Mouse (Mus musculus) heart, adult 11 months (tissue): ENCODE results near the gene Gpam.
"Not testable (repeated sequence)": the region's sequence is repeated elsewhere in the genome, so short reads cannot be mapped to it uniquely, and the experiment has no call there.

Source experiments
- DNase-seq: peaks from one replicate; pipeline ENCODE4 v3.0.0; 2022

The Gpam gene

DNA sequence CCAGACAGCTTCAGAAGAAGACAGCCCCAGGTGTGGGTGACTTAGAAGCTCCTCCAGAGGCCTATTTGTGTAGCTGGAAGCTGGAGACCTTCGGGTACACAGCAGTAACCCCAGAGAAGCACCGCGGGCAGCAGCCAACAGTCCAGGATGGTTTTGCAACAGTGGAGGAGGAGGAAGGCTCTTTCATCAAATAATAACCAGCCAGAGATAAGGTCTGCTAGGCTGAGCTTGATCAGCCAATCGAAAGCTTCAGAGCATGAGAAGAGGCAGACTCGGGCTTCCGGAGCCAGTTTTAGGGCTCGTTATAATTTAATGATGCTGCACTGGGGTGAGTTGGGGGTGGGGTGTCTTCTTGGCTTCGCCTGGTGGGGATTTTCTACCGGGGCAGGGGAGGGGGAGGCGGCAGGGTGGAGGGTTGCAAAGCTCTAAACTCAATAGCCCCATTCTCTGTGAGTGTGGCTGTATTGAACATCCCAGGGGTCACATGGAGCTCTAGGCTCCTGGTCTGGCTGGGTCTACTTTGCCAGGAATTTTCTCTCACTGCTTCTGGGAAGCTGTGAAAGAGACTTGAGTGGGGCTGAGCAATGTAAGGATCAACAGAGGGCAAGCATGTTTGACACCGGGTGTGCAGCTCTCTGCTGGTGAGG, at the start of gene Gpam:
Gpam (minus strand) TSS at position 167 of the 647 bp plus-strand sequence.
- DNase-seq, result peak; percentile 93

DNA sequence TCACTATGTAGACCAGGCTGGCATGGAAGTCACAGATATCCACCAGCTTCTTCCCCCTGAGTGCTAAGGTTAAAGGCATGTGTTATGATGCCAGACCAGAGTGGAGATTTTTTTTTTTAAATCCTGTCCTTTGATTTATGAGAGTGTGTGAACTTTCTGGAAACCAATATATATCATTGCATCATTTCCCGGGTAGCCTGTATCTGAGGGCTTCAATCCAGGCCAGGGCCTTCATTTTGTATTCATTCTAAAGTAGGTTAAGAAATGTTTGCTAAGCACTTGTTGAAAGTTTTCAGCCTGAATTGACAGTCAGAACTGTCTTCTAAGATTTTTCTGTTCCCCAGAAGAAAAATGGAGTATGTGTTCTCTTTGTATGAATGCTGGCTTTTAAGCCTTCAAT, 44.5 kb upstream of the Gpam start:
- DNase-seq, result no peak

DNA sequence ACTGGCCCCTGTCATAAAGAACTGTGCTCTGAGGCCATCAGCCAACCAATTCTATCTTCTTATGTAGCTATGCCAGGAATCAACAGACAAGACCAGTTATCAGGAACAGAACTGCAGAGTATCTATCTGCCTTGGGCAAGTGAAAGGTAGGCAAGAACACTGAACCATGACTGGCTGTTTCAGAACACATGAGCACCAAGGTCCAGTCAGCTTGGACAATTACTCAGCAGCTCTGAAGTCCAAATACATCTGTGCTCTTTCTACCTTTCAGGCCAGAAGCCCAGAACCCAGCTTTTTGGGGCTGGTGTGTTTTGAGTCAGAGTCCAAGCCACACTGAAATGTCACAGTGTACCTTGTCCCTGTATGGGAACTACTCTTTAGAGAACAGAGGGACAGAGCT, 43.4 kb upstream of the Gpam start:
- peak; percentile 63 for DNase-seq

DNA sequence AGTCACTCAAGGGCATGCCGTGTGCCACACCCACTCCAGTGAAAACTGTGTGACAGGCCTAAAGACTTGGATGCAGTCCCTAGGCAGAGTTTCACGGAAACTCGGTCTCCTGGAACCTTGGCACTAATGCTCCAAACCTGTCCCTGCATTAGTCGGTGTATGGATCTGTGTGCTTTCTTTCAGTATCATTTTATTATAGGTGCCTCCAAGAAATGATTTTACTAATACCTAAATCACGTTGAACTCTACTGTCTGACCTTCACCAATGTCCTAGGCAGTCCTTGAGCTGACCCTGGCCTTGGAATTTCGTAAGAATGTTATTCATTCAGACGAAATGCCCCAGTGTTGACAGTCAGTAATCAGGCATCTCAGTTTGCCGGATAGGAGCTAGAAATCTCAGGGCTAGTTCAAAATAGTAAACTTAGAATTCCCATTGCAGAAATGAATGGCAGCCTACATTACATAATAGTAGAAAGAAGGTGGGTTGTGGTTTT, 42.2 kb upstream of the Gpam start:
- not testable (repeated sequence) for DNase-seq

DNA sequence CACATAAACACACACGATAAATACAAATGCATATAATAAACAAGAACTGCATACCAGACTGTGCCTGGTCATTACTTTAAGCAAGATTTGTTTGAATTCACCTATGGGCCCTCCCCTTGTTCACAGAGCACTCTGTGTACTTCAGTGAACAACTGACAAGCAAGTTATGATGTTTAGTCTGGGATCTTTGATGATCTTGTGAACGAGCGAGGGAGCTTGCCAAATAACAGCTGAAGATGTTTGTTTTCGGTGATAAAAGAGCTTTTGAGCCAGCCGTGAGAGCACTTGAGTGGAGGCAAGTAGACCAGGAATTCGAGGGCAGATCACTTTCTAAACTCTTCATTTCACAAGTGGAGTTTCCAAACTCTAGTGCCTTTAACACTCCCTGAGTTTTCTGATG, 41.3 kb upstream of the Gpam start:
- DNase-seq, result no peak

DNA sequence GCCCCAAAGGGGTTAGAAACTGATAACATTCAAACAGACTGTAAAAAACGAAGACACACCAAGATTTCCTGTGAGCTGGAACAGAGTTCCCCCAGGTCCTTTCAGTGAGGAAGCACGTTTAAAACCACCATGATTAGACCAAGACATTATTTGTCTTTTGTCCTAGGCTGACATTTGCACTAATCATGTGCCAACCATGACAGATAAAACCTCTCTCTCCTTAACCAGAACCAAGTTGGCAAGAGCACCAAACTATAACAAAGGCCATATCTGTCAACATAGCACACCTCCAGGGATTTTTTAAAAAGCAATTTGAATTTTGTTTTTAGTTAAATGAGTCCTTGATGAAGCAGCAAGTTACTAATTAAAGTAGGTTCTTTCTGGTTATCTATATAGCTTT, 40.7 kb upstream of the Gpam start:
- DNase-seq, result no peak

DNA sequence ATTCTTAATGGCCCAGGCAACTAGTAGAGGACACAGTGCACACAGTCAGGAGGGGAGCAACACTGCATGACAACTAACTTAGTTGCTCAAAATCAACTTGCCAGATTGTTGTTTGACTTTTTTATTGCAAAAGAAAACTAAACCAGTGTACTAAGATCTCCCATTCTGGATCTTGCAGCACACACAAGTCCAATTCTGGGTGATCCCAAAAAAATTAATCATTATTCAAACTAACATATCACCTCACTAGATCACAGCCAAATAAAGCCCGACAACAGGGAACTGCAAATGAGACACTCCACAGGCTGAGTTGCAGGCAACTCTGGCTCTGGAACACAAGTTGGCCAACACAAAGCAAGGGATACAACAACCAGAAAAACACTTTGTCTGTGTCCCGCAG, 39.7 kb upstream of the Gpam start:
- no peak for DNase-seq

DNA sequence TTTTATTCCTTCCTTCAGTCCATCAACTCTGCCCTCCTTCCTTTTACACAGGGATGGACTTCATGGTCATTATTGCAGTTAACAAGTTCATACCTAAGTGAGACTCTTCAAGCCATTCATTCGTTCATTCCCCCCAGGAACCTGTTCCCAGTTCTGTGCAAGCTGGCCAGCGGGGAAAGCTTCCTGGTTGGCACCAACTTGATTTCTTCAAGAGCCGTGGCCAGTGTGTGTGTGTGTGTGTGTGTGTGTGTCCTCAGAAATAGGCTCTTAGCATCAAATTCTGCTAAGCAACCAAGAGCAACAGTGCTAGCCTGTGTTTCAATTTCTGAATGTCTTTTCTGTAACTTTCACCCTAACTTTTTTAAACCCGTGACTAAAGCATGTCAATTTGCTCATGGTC, 38.9 kb upstream of the Gpam start:
- no peak for DNase-seq

DNA sequence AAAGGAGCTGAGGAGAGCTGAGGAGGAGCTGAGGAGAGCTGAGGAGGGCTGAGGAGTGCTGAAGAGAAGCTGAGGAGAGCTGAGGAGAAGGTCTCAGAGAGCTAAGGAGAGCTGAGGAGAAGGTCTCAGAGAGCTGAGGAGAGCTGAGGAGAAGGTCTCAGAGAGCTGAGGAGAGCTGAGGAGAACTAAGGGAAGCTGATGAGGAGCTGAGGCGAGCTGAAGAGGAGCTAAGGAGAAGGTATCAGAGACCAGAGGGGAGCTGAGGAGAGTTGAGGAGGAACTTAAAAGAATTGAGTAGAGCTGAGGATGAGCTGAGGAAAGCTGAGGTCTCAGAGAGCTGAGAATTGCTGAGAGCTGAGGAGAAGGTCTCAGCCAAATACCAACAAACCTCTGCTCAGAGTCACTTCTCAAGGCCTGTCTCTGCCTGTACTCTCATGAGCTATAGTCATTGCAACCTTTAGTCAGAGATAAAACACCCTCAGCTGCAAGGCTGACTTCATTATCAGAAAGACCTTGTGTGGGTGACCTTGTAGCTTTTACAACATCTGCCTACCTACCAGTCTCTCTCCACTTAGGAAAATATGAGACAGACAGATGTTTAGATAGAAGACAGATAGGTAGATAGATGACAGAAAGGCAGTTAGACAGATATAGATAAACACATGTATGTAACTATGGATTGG, 38.3 kb upstream of the Gpam start:
- DNase-seq, result no peak

DNA sequence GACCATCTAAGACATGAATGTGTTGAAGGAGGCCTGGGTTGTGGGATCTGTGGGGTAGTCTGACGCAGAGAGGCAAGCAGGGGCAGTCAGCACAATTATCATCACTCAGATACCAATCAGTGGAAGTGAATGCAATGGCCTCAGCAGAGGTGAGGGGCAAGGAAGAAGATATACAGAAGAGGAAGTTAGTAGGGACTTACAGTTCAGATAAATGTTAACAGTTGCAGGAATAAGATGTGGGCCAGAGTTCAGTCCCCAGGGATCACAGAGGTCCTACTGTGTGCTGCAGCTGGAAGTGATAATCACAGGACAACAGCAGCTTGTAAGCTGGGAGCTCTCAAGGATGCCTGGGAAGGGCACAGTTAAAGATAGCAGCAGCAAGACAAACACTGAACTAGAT, 37.1 kb upstream of the Gpam start:
- no peak for DNase-seq

DNA sequence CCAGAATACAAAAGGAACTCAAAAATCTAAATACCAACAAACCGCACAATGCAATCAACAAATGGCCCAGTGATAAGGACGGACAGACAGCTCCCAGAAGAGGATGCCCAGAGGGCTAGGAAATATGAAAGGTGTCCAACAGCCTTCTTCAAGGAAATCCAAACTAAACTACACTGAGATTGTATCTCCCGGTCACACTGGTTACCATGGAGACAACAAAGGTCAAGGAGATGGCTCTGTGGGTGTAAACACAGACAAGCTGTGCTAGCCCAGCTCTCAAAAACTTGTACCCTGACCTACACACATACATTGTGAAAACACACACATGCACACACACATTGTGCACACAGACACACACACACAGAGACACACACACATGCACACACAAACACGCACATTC, 35.2 kb upstream of the Gpam start:
- no peak for DNase-seq

DNA sequence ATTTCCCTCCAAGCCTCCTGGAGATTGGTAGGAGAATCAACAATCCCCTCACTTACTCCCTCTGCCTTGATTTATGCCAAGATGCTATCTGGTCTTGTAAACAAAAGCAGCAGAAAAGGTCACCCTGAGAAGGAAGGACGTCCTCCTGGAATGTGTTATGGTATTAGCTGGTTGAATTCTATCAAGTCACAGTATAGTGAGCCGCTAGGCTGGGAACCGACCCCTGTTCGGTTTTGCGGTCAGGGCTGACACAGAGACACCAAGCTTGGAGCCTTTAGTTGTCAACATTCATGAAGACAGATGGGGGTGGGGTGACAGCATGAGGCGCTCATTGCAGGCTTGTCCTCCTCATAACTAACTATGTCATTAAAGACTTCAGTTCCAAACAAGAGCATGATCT, 32.8 kb upstream of the Gpam start:
- DNase-seq, result no peak

DNA sequence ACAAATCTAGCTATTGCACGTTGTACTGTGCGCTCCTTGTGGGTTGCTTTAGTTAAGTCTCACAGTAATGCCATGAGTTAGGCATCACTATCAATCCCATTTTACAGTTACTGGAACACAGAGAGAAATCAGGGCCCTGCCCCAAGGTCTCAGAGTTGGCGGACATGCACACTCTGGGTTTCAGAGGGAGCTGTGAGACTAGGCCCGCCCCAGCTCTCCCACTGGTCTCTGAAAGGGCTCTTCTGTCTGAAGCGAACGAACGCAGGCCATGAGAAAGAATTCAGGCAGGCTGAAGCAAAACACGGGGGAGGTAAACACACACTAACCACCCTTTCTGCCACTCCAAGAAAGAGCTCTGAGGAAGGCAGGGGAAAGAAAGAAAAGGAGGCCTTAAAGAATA, 31.6 kb upstream of the Gpam start:
- peak; percentile 89 for DNase-seq

DNA sequence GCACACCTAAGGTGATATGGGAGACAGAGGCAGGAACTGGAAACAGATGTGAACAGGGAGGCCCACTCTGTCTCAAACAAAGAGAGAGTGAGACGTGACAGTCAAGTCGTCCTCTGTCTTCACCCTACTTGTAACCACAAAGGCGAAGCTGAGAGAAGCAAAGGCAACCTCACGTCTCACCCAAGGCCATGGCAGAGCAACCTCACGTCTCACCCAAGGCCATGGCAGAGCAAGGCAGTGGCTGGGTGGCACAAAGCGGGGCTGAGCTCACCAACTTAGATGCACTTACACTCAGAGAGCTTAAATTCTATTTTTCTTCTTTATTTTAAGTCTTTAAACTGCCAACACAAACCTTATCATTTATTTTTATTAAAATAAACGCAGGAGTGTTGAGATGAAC, 30.0 kb upstream of the Gpam start:
- DNase-seq, result no peak

DNA sequence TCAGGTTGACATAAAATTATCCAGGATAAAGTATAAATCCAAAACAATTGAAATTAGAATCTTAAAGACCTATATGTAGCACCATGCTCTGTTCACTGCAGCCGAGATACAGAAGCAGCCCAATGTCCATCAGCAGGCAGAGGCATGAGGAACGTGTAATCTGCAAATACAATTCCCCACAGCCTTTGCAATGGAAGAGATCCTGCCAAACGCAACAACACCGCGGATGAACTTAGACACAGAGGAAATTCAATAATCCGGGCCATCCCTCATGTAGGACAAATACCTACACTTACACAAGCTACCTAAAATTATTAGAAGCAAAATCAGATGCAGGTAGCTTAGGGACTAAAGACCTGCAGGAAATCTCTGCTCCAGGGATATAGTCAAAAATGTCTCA, 25.9 kb upstream of the Gpam start:
- peak; percentile 46 for DNase-seq

DNA sequence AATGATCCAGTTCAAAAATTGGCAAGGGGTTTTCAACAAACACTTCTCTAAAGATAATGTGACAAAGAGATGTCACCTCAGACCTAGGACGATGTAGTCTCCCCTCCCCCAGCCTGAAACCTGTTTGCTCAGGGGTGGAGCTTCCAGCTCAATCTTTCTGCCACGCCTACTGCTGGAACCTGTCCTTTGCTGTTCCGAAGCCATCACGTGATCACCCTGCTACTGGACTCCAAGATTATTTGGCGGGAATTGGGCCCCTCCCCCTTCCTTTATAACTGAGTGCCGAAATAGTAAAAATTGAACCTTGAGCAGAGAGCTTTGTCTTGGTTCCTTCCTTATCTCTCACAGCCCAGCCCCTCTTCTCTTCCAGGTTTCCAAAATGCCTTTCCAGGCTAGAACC, 25.2 kb upstream of the Gpam start:
- peak; percentile 68 for DNase-seq

DNA sequence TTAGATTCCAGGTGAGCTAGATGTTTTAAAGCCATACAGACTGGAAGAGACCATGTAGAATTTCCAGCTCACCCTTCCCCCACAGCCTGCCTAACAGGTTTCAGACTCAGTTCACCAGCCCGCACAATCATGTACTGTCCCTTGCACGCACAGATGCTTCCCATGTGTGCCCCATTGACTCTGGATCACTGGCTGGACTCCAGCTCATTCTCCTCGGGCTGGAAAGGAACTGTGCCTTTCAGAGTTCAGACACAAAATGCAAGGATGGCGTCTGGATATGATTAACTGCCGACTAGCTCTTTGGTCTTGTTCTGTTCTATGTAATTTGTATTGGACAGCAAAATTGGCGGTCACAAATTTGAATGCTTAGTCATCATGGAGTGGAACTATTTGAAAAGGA, 22.6 kb upstream of the Gpam start:
- peak; percentile 69 for DNase-seq

DNA sequence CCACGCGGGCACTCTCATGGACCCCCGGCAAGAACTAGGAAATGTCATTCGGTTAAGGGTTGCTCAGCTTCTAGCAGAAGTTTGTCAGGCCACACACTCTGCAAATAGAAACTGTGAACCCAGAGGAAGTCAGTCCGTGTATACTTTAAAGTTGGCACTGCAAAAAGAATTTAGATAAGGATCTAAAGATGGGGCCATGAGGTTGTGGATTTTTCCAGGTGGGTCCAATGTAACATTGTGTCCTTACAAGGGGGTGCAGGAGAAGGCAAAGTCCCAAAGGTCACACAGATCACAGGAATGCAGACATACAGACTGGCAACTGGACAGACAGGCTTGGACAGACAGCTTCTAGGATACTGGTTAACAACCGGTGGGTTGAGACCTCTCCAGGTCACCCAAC, 21.1 kb upstream of the Gpam start:
- DNase-seq, result no peak

DNA sequence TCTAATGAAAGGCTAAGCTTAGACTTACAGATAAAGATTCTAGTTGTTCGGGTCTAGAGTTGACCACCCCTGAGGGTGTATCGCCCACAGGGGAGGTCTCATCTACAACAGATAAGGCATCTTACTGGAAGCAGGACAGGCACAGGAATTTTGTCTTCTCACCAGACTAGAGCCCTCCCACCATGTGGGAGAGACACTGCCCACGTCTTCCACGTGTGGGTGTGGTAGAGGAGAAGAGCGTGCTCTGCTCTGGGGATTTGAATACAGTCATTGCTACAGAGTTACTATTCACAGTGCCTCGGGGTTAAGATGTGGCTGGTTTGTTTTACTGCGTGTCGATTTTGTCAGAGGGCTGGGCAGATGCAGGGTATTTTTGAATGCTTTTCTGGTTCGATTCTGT, 20.5 kb upstream of the Gpam start:
- DNase-seq, result no peak

DNA sequence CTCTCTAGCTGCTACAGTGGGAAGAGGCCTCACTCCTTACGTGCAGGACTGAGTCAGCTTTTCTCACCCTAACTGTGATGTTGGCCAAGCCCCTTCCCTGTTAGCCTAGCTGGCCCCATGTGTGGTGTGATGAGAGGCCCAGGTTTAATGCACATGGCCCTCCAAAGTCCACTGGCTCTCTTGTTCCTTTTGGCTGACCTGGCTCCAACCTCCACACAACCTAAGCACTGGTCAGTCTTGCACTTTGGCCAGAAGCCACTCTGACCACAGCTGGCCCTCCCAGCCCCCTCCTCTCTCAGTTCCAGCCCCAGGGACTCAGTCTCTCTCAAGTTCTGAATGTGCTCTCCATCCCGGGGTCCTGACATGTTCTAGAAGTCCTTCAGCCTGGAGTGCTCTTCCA, 18.1 kb upstream of the Gpam start:
- no peak for DNase-seq

DNA sequence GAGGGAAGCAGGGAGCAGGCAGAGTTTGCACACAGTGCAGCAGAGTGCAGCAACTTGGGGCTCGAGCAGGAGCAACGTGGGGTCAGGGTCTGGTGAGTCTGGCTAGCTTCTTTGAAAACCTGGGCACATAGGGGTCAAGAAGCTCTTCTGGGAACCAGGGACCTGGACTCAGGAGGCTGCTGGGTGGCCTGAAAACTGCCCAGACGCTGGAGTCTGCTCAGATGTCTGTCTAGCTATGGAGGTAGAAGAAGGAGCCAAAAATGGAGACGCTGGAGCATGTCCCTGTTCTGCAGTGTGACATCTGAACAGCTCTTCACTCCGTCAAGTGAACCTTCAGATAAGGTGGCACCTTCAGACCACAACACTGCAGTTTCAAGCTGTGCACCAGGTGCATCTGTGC, 17.7 kb upstream of the Gpam start:
- DNase-seq, result no peak

DNA sequence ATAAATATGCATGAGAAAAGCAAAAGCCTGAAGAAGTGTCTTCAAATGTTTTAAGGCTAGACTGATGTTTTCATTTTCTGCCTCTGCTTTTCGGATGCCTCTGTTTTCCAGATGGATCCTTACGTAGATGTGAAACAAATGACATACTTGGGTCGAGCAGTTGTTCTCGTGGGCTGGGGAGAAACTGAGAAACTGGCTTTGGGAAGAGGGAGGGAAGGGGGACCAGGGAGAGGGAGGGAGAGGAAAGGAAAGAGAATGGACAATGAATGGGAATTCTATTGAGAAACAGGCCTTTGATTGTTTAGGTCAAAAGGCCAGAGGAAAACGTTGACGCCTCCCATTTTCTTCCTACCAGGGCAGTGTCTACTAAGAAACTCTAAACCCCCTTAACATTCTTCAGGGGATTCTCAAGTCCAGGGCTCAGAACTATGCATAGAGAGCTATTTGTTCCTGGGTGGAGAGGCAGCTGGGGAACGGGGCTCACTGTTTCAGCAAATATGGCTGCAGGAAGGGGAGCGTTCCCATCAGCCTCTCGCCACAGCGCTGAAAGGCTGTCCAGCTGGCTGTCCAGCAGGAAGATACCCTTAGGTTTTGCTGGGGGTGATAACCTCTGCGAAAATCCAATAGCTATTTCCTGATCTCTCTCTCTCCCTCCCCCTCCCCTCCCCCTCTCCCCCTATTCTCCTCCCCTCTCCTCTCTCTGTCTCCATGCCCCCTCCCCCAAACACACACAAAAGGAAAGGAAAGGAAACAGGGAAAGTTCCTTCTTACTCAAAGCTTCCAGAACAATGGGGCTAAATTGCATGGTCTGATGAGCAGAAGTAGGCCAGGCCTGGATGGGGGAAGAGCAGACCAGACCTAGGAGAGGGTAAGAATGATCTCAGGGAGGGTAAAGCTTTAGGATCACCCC, 16.6 kb upstream of the Gpam start:
- no peak for DNase-seq

DNA sequence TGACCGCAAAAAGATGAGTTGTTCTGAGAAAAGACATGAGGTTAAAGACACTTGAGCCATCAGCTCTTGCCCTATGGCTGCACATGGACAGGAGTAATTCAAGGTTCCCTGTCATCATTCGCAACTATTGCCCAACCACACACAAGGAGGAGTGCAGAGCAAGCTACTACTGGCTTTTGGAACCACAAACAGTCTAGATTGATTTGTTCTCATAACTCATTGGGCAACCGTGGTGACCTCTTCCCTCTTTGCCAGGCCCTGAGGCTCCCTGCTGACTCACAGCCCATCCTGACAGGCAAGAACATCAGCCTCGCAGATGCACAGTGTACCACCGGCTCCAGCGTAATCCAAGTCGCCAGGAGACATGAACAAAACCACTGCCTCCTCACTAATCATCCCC, 12.3 kb upstream of the Gpam start:
- no peak for DNase-seq

DNA sequence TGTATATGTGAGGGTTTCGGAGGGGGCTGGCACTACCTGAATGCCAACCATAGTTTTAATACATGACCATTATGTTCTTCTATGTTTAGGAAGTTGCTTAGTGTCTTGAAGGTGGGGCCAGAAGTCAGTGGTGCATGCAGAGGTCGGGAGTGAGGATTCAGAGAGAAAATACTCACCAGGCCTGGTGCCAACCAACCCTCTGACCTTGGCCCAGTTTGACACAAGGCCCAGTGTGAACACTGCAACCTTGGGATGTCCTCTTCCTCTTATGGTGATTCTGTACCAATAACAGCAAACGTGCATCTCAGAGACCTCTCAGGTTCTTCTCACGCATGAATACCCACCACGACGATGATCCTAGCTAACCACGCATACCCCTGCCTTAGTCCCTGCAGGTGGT, 11.5 kb upstream of the Gpam start:
- no peak for DNase-seq
